Mouse (Mus musculus) kidney, postnatal 0 days (tissue): ENCODE data around the gene Ccnt1. TPM values are rescaled to one million over a fixed set of nuclear protein-coding genes. Genes with fewer than 3 reads are reported as not detected.
A peak's percentile ranks its signal among the peaks of the same experiment; 100 is the strongest.

ENCODE experiments used
- ATAC-seq: fragments of 200-750 bp; cut with Nextera tagmentation; replicated peaks from 2 replicates; pipeline ENCODE4 v1.8.0; 2017; ENCODE audit warnings: low read depth, moderate number of reproducible peaks, moderate TSS enrichment, moderate library complexity; ENCODE audit not compliant: low FRiP score
- DNase-seq: peaks from one replicate; pipeline ENCODE4 v3.0.0-alpha.2; 2016; ENCODE audit warnings: low spot score
- H3K27ac ChIP-seq: fragments of 300-500 bp; sonication (generic); 2 replicates; pipeline ENCODE4 v1.5.1; 2014; ENCODE audit warnings: mild to moderate bottlenecking
- H3K27me3 ChIP-seq: fragments of 300-500 bp; sonication (generic); 2 replicates; pipeline ENCODE4 v1.6.1; 2014; ENCODE audit warnings: low read length, mixed read lengths; ENCODE audit not compliant: insufficient read depth
- H3K36me3 ChIP-seq: fragments of 300-500 bp; sonication (generic); 2 replicates; pipeline ENCODE4 v1.6.1; 2014; ENCODE audit warnings: low read length, mixed read lengths; ENCODE audit not compliant: insufficient read depth
- H3K4me1 ChIP-seq: fragments of 300-500 bp; sonication (generic); replicated peaks from 2 replicates; pipeline ENCODE4 v1.6.1; 2014; ENCODE audit warnings: antibody characterized with exemption, low read length, mixed read lengths; ENCODE audit not compliant: insufficient read depth
- H3K4me2 ChIP-seq: fragments of 300-500 bp; sonication (generic); 2 replicates; pipeline ENCODE4 v1.6.1; 2014; ENCODE audit warnings: mild to moderate bottlenecking, low read length, moderate library complexity, mixed read lengths
- H3K4me3 ChIP-seq: fragments of 300-500 bp; sonication (generic); replicated peaks from 2 replicates; pipeline ENCODE4 v1.5.1; 2014; ENCODE audit warnings: low read depth, low read length
- H3K9ac ChIP-seq: fragments of 300-500 bp; sonication (generic); 2 replicates; pipeline ENCODE4 v1.6.1; 2014; ENCODE audit warnings: low read depth, low read length
- H3K9me3 ChIP-seq: fragments of 300-500 bp; sonication (generic); replicated peaks from 2 replicates; pipeline ENCODE4 v1.6.1; 2016; ENCODE audit warnings: low read length, inconsistent platforms, mixed read lengths
- CTCF ChIP-seq: IDR thresholded peaks from 2 replicates; pipeline ENCODE4 v1.5.1; 2016; ENCODE audit warnings: antibody characterized with exemption, low read depth, mild to moderate bottlenecking, moderate library complexity
- WGBS: fragments of 180-500 bp; shearing (Covaris S2); extraction: QIAGEN DNeasy Blood & Tissue Kit; methylation state at CpG from one replicate; pipeline ENCODE4 v1.1.7; 2014; 5-methylcytosine and 5-hydroxymethylcytosine counted together
- polyA plus RNA-seq: library from polyadenylated mRNA; unstranded; fragments of >200 nt; fragmentation: Nextera tagmentation; extraction: Ambion mirVana; gene quantifications from 2 replicates; pipeline ENCODE4 v1.2.1, GENCODE M21; 2015

The Ccnt1 gene
- polyA plus RNA-seq, 1 experiment from 2014 or later = 42.3 TPM

DNA sequence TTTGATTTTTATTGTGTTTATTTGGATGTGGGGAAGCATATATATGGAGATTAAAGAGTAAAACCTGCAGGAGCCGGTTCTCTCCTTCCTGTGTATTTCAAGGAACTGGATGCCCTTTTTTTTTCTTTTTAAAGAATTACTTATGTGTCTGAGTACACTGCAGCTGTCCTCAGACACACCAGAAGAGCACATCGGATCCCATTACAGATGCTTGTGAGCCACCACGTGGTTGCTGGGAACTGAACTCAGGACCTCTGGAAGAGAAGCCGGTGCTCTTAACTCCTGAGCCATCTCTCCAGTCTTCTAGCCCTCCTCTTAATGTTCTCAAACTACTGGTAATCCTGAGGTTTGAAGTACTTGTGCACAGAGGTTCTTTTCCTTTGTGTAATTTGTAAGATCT is 32.8 kb downstream of the Ccnt1 start:
- H3K36me3 ChIP-seq = peaks cover 18% of the 10 kb centered on the region
- WGBS = 66% methylated on average over 4 of the region's 4 CpGs
- no peak for DNase-seq
- no peak overlapping the region for H3K27ac ChIP-seq
- TF ChIP-seq CTCF = no peak
- no peaks in the 10 kb centered on the region for H3K9me3 ChIP-seq
- peaks cover 2% of the 10 kb centered on the region; the same call in 1 of the 2 replicates for H3K4me1 ChIP-seq
- no peak overlapping the region for H3K4me3 ChIP-seq
- ATAC-seq = no peak
- no peaks in the 10 kb centered on the region for H3K27me3 ChIP-seq
- H3K9ac ChIP-seq = no peak overlapping the region
- no peak overlapping the region for H3K4me2 ChIP-seq

DNA sequence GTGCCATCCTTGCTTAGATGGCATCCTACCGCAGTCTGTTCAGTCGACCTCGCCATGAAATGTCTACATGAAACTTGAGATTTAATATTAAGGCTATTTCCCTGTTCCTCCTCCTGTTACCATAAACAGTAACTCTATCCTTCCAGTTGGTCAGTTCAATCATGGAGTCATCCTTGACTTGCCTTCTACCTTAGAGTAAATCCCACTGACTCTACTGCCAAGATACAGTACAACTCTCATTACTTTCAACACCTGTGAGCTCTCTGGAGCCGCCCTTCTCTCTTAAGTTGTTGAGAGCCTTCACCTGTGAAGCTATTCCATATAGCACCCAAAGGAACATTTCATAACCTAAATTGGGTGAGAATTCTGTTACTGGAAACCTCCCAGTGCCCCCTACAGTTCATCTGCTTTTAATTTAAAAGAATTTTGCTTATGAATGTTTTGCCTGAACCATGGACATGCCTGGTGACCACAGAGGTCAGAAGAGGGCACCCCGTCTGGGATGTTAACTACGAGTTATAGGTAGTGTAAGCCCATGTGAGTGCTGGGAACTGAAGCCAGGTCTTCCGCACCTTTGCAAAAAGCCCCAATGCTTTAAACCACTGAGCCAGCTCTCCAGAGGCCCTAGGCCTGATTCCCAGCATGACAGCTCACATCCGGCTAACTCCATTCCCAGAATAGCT is 33.8 kb downstream of the Ccnt1 start:
- Histone ChIP-seq H3K4me2 (no peak overlapping the region), H3K27me3 (no peaks in the 10 kb centered on the region), H3K36me3 (peaks cover 11% of the 10 kb centered on the region; the same call in 1 of the 2 replicates), H3K4me3 (no peak overlapping the region), H3K9ac (no peak overlapping the region), H3K4me1 (peaks cover 10% of the 10 kb centered on the region; the same call in 1 of the 2 replicates), H3K9me3 (no peaks in the 10 kb centered on the region), H3K27ac (no peak overlapping the region)
- DNase-seq = no peak
- no peak for ATAC-seq
- 75% methylated on average over 8 of the region's 8 CpGs for WGBS
- TF ChIP-seq CTCF = no peak; the same call in 1 of the 2 replicates

DNA sequence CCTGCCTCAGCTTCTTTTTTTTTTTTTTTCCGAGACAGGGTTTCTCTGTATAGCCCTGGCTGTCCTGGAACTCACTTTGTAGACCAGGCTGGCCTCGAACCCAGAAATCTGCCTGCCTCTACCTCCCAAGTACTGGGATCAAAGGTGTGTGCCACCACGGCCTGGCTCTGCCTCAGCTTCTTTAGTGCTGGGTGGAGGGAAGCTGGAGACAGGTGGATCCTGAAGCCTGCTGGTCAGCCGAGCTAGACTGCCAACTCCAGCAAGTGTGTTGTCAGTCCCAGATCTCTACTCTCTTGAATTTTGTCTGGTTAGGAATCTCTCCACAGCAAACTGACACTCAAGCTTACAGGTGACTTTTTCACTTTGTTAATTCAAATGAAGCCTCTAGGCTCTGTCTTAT is 34.8 kb downstream of the Ccnt1 start:
- Histone ChIP-seq H3K27me3 (no peaks in the 10 kb centered on the region), H3K4me1 (peaks cover 10% of the 10 kb centered on the region; the same call in 1 of the 2 replicates), H3K27ac (no peak overlapping the region), H3K9ac (no peak overlapping the region), H3K9me3 (no peaks in the 10 kb centered on the region), H3K4me2 (no peak overlapping the region), H3K4me3 (no peak overlapping the region), H3K36me3 (peaks cover 14% of the 10 kb centered on the region; the same call in 1 of the 2 replicates)
- no peak for DNase-seq
- 86% methylated on average over 4 of the region's 4 CpGs for WGBS
- TF ChIP-seq CTCF = no peak
- ATAC-seq = no peak

DNA sequence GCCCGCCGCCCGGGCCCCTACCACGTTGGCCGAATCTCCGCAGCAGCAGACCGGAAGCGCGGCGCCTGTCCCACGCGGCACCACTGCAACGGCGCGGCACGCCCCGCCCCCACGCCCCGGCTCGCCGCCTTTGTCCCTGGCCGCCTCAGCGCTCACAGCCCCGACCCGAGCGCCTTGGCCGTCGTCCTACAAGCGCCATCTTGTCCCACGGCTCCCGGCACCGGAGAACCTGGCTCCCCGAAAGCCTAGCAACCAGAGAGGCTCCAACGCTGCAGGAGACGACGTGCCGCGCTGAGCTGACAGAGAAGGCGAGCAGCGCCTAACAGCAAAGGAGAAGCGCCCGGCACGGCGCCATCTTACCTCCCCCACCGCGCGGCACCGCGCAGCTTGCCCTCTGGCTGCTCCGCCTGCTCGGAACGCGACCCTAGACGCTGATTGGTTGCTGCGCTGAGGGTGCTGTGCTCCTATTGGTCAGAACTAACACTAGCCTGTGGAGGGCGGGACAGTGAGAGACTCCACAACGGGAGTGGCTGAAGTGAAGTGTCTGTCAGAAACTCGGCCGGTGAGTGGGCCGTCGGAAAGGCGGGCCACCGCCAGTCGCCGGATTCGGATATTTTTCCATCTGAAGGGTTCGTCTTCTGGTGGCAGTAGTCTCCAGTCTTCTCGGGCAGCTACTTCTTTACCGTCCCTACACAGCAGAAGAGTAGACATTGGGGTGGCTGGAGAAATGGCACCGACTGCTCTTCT is 36.7 kb downstream of the Ccnt1 start, which contains the start of gene Kansl2:
Kansl2 (minus strand) TSS at position 384 of the 747 bp plus-strand sequence.
- Histone ChIP-seq H3K4me1 (peaks cover 10% of the 10 kb centered on the region; the same call in 1 of the 2 replicates), H3K4me3 (peak within 1 kb of the TSS; percentile 91), H3K36me3 (peaks cover 13% of the 10 kb centered on the region), H3K4me2 (peak within 1 kb of the TSS; percentile 83), H3K27ac (peak within 1 kb of the TSS; percentile 100), H3K27me3 (no peaks in the 10 kb centered on the region), H3K9ac (peak within 1 kb of the TSS; percentile 94), H3K9me3 (no peaks in the 10 kb centered on the region)
- WGBS = 1% methylated on average over 57 of the region's 70 CpGs
- DNase-seq = peak; percentile 99
- no peak for TF ChIP-seq CTCF
- peak; percentile 100 for ATAC-seq

DNA sequence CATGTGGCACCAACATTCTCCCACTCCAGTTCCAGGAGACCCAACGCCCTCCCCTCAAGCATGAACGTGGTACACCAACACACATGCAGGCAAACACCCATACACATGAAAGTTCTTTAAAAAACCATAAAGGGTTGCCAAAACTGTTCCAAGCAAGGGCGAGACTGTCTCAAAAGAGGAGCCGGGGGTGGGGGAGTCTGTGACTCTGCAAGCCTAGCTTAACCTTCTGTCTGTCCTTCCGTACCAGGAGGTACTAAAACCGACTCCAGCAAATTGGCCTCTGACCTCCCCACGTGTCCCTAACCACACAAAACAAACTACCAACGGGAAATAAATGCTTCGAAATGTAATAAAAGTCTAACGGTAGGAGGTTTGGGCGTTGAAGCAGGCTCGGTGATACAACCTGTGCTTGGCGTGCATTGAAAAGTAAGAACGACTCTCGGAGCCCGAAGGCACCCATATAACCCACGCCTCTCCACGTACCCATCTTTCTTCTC is 37.6 kb downstream of the Ccnt1 start:
- Histone ChIP-seq H3K9me3 (no peaks in the 10 kb centered on the region), H3K27ac (peak overlapping the region; percentile 100; the same call in 1 of the 2 replicates), H3K4me1 (peaks cover 10% of the 10 kb centered on the region; the same call in 1 of the 2 replicates), H3K36me3 (peaks cover 15% of the 10 kb centered on the region), H3K27me3 (no peaks in the 10 kb centered on the region), H3K9ac (peak overlapping the region; percentile 94), H3K4me2 (peak overlapping the region; percentile 83), H3K4me3 (peak overlapping the region; percentile 91)
- no peak for DNase-seq
- no peak for ATAC-seq
- TF ChIP-seq CTCF = no peak
- WGBS = under 1% methylated on average over 18 of the region's 18 CpGs

DNA sequence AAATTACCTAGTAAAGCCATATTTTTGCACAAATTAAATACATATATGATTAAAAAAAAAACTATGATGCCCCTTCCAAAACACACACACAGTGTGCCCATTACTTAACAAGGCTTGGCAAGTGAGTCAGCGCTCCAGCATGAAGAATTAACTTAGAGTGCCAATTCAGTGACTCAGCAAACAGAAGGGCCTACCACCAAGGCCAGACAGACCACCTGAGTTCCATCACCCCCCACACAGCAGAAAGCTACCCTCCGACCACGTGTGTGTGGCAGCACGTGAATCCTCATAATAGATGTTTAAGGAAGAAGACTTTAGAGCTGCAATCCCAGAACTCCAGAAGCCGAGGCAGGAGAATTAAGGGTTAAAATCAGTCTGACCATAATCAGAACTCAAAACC is 38.4 kb downstream of the Ccnt1 start:
- Histone ChIP-seq H3K36me3 (peaks cover 23% of the 10 kb centered on the region), H3K4me3 (peak overlapping the region; percentile 91), H3K4me2 (peak overlapping the region; percentile 83), H3K9ac (peak overlapping the region; percentile 94; the same call in 1 of the 2 replicates), H3K4me1 (peaks cover 10% of the 10 kb centered on the region; the same call in 1 of the 2 replicates), H3K27me3 (no peaks in the 10 kb centered on the region), H3K9me3 (no peaks in the 10 kb centered on the region), H3K27ac (no peak overlapping the region)
- no peak for ATAC-seq
- TF ChIP-seq CTCF = no peak
- WGBS = 24% methylated on average over 5 of the region's 5 CpGs
- DNase-seq = no peak
